Mouse (Mus musculus) activated CD4-positive, CD25-positive, alpha-beta regulatory T cell, adult 4 months (primary cell): ENCODE results near the gene Dixdc1. TPM values are rescaled to one million over a fixed set of nuclear protein-coding genes. Genes with fewer than 3 reads are reported as not detected.
A peak's percentile ranks its signal among the peaks of the same experiment; 100 is the strongest.

Experiments used
- ATAC-seq: one replicate; pipeline ENCODE4 v1.8.0; 2017
- polyA plus RNA-seq, 2 experiments: library from polyadenylated mRNA; unstranded; fragments of 100-300 nt; shearing (Covaris generic); gene quantifications; one replicate each; pipeline ENCODE4 v1.2.1; 2017

Gene Dixdc1
- polyA plus RNA-seq, 2 experiments from 2014 or later: 0.60 TPM; not detected in 1

DNA sequence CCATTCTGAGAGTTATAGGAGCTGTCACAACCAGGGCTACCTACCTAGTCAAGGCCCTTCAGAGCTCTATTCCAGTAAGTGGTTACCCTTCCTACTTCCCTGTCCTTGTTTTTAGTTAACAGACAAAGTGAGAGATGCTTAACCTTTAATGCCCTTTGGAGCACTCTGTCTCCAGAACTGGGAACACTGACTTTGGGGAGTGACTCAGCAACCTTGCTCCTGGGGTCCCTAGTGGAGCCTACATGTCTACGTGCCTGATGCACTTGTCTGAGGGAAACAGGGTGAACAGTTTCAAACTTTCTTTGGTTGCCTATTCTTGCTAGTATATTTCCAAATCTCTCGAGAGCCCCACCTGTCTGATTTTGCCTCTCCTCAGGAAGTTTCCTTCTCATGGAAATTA, 3.4 kb upstream of the Dixdc1 start:
- ATAC-seq: no peak

DNA sequence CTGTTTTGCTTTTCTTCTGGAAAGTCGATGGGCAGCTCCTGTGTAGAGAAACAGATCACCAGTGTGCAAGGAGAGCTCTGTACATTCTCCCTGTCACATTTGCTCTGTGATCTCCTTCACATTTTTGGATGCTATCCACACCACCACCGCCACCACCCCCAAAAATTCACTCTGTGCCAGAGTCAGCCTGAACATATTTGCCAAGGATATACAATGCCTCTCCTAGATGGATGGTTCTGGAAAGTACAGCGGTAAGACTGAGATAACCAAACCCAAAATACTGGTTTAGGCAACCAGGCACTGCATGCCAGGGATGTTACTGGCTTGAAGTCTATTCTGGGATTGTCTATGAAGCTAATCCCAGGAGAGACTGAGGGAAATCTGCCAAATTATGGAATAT, 2.9 kb upstream of the Dixdc1 start:
- ATAC-seq: no peak

DNA sequence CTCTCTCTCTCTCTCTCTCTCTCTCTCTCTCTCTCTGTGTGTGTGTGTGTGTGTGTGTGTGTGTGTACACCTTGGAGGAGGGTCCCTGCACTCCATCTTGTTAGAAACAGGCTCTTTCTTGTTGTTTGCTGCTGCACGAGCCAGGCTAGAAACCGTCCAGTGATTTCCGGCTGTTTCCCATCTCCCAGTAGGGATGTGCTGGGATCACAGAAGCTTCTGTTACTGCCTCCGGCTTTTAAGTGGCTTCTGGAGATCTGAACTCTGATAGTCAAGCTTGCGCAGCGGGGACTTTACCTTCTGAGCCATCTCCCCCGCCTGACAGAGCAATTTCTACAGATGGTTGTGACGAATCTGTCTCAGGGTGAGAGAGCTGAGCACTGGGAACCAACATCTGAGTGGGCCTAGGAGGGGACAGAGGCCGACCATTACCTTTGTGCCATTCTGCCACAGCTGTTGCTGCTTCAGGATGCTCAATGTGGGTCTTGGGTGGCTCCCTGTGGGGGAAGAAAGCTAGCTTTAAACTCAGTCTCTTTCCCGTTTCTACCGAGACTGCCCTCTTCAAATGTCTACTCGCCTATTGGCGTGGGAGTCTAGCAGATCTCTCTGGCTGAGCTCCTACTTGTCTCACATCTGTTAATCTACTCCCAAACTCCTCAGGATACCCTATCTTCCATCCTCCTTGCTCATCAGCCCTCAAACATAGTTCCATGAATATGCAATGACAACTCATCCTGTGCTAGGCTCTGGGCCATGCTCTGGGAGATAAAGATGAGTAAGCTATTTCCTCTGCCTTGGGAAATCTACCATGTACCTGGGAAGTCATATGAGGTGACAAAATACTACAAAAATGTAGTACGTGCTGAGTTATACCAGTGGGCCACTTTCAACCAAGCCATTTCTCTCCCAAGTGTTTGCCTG, 1.8 kb upstream of the Dixdc1 start:
- no peak for ATAC-seq

DNA sequence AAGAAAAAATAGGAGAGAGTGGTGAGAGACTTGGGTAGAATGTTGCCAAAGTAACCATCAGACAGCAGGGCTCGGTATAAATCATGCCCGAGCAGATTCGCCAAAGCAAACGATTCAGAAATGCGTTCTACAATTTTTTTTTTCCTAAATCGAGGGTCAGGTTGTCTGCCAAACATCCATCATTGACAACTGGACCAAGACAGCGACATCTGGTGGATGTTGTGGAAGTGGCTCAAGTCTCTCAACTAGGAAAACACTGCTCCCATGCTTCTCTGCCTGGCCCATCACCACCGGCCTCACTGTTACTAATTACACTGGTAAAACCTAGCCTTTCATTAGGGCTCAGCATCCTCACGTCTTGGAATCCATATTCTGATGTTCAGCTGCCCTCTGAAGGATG, 4.3 kb downstream of the Dixdc1 start:
- no peak for ATAC-seq

DNA sequence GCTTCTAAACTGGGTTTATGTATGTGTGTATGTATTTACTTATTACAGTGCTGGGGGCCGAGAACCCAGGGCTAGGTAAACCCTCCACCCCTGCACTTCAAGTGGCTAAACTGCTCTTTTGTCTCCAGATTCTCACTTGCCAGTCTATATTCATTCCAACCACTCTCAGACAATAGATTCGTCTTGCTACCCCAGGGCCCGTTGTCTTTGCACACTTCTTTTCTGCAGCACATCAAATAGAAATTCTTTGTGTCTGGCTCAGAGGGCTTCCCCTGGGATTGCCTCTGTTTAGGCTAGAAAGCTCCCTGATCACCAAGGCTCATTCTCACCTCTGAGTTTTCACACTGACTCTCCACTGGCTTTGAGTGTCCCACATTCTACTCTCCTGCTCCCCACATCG, 6.8 kb downstream of the Dixdc1 start:
- no peak for ATAC-seq

DNA sequence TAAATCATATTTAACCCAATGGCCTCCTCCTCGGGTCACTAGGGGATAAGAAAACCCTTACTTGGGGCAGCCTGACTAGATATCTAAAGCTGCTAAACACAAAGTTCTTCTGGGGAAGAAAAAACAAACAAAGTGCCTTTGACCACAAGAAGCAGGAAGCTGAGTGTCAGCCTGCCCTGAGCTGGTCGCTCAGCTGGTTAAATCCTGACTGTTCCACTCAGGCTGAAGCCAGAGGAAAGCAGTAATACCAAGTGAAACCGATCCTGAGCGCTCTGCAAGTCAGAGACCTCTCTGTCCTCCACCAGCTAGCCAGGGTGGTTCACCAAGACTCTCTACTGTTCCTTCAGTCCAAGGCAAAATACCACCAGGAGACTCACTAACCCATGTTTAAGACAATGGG, 9.7 kb downstream of the Dixdc1 start:
- no peak for ATAC-seq

DNA sequence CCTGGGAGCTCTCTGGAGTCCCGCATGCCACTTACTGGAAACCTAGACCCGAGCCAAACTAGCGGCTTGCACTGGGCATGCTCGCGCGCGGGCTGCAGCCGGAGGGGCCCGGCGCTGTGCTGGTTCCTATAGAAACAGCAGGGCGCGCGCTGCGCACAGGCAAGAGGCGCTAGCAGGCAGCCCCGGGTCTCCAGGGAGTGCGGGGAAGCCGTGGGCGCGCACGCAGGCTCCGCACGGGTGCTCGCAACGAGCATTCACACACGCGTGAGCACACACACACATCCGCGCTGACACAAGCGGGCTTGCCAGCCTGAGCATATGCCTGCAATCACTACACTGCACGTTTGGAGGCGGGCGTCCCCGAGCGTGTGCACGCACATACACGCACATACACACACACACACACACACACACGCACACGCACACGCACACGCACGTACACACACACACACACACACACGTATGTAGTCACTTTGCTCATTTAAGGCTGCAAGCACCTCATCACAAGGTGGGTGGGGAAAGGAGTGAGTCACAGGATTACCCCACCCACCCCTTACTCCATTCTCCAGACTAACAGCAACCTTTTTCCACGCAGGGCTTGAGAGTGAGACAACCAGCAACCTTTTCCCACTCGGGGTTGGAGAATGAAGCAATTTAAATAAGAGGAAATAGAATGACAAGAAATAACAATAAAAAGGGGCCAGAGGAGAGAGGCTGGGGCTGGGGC, 11.2 kb downstream of the Dixdc1 start:
- peak; percentile 43 for ATAC-seq

DNA sequence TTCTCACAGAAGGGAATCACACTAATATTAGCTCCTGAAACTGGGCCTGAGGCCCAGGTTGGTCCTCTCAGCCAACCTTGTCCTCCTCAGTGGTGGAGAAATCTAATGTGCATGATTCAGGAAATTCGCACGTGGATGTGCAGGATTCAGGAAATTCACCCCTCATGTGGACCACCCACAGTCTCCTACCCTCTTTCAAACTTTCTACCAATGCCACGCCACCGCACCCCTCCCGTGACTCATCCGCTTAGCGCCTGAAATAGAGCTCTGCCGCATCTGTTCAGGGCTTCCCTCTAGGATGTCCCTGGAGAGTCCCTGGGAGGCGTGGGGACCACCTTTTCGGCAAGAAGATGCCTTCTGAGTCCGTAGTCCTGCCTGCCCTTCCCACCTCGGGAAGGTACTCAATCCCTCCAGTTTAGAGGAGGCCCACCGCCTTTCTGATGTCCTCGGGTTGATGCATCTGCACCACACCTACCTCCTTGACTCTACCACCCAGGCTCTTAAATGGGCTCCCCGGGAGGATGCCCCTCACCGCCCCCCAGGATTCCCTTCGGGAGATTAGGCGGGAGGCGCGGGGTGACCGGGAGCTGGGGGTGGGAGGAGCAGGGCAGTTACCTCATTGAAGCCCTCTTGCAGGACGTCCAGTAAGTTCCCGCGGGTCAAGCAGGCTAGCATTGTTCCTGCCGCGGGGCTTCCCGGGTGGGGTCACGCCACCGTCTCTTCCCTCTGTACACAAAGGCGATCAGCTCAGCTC, 12.0 kb downstream of the Dixdc1 start:
- ATAC-seq: no peak

DNA sequence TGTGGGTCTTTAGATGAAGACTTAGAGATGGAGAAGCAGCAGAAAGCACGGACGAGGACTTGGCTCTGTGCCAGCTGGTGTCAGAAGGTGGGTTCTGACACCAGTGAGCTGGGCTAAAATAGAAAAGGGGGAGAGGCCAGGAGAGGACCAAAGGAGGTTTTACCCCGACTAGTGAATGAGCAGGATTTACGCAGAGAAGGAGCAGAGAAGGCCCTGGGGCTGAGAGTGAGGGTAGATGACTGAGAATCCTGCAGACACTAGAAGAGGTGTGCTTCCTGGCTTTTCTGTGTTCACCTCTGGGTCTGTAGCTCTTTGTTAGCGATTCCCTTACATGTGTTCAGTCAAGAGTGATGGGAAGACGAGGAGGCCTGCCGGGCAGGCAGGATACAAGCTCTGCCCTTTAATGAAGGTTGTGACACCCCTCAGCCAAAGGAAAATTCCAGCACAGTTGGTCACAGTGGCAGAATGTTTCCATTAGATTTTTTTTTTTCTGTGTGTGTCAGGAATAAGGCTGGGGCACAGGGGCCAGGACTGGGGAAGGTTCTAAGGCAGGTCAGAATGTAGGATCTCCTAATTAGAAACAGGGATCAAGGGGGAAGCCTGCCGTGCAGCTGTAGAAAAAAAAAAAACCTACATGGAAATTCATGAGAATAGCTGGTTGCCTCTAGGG, 13.3 kb downstream of the Dixdc1 start:
- ATAC-seq: no peak

DNA sequence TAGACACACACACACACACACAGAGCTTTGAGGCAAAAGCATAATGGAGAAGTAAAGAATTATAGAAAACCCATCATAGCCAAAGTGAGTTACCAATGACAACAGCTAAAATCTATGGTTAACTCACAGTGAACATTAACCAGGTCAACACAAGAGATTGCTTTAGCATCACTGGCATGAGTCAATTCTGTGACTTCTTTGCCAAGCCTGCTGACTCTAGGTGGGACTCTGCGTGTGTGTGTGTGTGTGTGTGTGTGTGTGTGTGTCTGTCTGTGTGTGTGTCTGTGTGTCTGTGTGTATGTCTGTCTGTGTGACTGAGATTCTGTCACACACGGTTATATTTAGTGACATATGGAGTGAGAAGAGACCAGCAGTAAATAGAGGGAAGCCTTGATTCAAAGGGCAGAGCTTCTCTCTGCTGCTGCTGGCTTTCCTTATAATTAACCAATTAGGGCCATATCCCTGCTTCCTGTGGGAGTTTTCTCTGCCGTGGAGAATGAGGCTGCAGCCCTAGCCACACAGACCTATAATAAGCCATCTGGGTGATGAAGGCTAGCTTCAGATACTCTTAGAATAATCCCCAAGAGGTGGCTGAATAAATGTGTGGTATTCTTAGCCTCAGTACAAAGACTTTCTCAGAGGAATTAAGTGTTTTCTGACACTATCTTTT, 14.5 kb downstream of the Dixdc1 start:
- ATAC-seq: no peak

DNA sequence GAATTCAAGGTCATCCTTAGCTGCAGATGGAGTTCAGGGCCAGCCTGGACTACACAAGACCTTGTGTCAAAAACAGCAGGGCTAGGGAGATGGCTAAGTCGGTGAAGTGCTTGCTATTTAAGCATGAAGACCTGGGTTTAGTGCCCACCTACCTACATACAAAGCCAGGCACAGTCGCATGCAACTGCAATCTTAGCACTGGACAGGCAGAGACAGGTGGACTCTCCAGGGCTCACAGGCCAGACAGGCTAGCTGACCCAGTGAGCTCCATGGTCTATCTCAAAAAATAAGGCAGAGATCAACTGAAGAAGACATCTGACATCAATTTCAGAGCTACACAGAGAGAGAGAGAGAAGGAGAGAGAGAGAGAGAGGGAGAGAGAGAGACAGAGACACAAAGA, 15.2 kb downstream of the Dixdc1 start:
- ATAC-seq: no peak

DNA sequence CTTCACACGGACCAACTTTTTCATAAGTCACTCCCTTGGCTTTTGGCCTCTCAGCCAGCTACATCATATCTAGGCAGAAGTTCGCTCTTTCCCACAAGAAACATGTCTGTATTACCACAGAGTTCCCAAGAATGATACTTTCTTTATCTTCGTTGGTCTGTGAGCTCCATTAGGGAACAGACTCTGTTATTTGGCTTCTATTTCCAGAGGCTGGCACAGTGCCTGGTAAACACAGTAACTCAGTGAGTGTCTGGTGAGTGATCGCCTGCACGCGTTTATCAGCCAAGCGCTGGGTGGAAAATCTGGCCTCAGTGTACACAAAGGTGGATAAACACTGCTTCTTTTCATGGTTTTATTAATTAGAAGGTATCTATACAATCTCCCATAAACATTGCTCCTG, 15.9 kb downstream of the Dixdc1 start:
- no peak for ATAC-seq

DNA sequence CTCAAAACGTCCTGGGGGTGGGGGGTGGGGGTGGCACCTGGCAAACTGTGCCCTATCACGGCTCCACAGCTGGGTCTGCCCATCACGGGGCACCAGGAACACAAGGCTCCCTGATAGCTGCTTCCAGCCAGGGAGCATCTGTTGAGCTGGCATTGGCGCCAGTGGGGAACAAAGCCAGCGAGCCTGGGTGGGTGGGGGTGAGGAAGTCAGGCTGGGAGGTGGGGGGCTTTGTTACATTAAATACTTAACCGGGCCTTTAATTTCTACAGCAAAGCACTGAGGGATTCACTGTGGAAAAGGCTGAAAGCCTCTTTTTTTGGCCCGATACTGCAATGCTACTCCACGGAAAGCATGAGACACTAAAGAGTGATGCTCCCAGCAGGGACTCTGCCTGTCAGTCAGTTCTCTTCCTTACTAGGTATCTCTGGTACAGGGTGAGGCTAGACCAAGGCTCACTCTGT, 16.8 kb downstream of the Dixdc1 start:
- no peak for ATAC-seq

DNA sequence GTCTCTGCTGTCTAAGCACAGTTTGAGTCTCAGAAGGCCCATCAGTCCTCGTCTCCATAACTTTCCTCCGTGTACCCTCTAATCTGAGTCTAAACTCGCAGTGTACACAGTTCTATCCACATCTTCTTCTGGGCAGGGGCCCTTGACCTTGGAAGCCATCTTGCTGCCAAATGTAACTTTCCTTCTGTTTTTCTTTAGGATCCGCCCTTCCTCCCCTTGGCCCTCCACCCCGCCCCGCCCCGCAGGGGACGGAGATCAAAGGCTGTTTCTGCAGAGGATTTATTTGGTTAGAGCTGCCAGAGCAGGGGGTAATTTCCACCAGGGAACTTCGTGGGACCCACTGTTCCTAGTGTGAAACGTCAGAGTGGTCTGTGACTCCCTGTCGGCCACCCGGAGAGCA, 18.3 kb downstream of the Dixdc1 start:
- ATAC-seq: no peak

DNA sequence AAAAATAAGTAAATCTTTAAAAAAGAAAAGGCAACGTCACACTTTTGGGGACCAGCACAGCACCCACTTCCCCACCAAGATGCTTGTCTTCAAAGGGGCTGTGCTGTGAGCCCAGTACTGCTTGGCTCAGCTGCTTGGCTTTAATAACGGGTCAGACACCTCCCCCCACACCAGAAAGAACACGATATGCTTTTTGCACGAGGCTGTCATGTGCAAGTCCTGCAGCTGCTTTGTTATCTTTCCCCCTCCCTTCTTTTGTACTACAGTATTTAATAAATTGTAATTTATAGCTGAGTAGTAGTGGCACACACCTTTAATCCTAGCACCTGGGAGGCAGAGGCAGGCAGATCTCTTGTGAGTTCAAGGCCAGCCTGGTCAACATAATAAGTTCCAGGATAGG, 20.4 kb downstream of the Dixdc1 start:
- no peak for ATAC-seq

DNA sequence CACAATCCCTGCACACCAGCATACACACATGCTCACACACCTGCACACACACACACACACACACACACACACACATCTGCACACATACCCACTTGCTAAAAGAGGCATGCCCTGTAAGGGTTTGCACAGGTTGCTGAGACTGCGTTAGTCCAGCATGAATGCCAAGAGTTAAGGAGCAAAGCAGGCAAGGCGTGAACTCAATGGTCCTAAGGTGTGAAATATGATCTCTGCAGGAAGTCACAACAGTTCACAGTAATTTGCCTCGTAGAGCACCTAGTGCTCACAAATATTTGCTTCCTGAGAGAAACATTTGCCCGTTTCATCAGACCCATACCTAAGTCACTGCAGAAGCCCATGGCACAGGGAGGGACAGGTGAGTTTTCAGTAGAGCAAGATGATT, 25.1 kb downstream of the Dixdc1 start:
- no peak for ATAC-seq

DNA sequence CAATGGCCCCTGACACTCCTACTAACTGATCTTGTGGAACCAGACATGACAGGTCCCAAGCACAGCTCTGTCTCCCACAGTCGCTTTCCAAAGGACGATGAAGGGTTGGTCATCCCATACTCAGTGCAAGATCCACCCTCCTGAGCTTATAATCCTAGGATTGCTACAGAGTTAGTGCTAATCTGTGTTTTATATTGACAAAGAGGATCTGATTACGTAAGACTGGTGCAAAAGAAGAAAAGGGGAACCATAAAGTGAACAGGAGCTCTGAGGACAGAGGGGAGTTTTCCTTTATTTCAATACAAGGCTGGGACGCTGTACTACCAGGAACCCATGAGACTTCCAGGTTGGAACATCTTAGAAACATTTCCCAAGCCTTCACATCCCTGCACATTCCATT, 28.0 kb downstream of the Dixdc1 start:
- ATAC-seq: no peak

DNA sequence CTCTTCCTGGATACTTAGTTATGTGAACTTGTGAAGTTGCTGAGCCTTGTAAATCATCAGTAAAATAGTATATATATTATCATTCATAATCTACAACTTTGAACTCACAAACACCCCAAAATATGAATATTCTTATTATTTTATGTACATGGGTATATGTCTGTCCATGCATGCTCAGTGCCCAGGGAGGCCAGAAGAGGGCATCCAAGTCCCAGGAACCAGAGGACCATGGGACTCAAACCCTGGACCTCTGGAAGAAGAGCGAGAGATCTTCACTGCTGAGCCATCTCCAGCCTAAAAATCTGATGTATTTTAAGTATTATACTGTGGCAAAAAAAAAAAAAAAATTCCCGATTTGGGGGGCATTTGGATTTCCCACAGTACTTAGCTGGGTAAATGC, 30.2 kb downstream of the Dixdc1 start:
- ATAC-seq: no peak

DNA sequence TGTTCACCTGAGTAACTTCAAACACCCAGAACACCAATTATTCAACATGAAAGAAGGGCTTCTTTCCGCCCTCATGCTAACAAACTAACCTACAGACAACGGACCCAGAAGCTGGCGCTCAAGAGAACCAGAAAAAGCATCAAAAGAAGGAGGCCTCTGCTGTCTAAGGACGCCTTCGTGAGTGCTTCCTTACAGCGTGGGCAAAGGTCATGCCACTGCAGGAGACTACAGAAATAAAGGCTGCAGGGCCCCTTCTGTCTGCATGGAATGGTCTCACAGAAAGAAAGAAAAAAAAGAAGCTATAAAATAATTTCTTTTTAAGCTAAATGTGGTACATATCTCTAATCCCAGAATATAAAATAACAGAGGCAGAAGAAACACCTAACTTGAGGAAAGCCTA, 34.4 kb downstream of the Dixdc1 start:
- no peak for ATAC-seq

DNA sequence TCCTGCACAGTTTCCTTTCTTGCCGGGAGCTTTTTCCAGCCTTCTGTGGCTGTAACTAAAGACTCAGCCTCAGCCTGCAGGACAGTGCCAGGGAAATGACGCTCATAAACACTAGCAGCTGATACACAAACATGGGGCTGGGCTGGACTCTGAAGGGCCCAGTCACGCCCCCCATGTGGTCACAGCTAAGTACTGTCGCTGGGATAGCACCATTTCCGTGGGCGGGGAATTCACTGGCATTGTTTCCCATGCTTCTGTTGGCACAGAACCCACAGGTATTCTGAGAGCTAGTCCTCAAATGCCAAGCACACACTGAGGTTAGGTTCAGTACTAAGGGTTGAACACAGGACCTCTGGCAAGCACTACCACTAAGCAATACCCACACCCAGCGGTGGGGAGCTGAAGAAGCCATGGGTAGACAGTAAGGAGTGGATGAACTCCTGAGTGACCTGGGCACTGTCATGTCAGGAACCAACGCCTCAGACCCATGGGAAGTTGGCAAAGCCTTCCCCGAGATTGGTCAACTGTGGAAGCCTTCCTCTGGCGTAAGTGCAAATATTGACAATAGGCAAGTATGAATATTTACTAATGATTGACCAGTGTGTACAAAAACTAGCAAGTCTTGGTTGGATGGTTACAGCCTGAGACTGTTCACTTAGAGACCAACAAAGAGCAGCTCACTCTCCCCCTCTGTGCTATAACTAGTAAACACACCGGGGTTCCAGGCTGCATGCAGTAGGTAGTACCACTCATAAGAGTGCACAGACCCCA, 38.2 kb downstream of the Dixdc1 start:
- no peak for ATAC-seq
